Mouse (Mus musculus): ENCODE data around the gene Cabp7. TPM values are rescaled to one million over a fixed set of nuclear protein-coding genes. Genes with fewer than 3 reads are reported as not detected.
A peak's percentile ranks its signal among the peaks of the same experiment; 100 is the strongest.

Cabp7 gene
- polyA plus RNA-seq, 1 experiment from 2014 or later, result 2.2 TPM

DNA sequence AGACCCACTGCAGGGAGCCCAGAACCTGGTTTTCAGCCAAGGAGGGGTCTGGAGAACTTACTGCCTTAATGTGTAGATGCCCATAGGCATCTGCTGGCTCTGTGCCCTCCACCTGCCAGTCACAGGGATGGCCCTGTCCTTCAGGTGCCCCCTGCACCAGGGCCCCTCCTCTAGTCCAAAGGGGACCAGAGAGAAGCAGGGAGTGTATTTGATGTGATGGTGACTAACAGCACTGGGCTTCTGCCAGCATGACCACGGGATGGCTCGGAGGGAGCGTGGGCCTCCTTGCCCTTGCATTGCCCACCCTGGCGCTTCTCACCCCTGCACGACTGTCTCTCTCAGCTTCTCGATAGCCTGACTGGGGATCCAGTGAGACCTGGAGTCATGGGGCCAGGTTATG, 1.9 kb downstream of the Cabp7 start:
- H3K4me3 ChIP-seq, result peak overlapping the region; percentile 66; the same call in 1 of the 2 replicates
- H3K36me3 ChIP-seq (replicated peaks), result no peaks in the 10 kb centered on the region
- no peak overlapping the region; the same call in 1 of the 2 replicates for H3K4me2 ChIP-seq
- no peaks in the 10 kb centered on the region for H3K9me3 ChIP-seq
- H3K9ac ChIP-seq, result no peak overlapping the region
- ATAC-seq (replicated peaks), result no peak
- peaks cover 23% of the 10 kb centered on the region for H3K4me1 ChIP-seq
- WGBS, result 66% methylated on average over 6 of the region's 6 CpGs
- peaks cover 63% of the 10 kb centered on the region for H3K27me3 ChIP-seq (replicated peaks)
- no peak overlapping the region for H3K27ac ChIP-seq

DNA sequence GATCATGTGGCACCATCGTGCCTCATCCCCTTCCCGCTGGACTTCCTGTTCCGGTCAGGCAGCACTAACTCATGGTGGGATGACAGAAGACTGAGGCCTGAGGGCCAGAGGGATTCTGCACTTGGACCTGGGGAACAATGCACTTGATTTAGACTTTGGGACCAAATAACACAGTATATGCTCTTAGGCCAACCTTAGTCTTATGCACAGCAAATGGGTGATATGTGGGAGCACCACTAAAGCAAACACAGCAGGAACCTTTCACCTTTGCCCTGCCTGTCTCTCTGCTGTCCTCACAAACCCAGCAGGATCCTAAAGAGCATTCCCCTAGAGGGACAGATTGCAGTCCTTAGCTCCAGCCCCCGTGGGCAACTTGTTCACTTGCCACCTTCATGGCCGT, 5.8 kb downstream of the Cabp7 start:
- WGBS, result 78% methylated on average over 5 of the region's 5 CpGs
- ATAC-seq (replicated peaks), result no peak
- H3K27me3 ChIP-seq (replicated peaks), result peaks cover 32% of the 10 kb centered on the region
- no peaks in the 10 kb centered on the region for H3K36me3 ChIP-seq (replicated peaks)
- no peak overlapping the region for H3K9ac ChIP-seq
- H3K27ac ChIP-seq, result no peak overlapping the region
- H3K4me2 ChIP-seq, result no peak overlapping the region
- H3K4me3 ChIP-seq, result no peak overlapping the region
- H3K4me1 ChIP-seq, result peaks cover 12% of the 10 kb centered on the region
- no peaks in the 10 kb centered on the region for H3K9me3 ChIP-seq

DNA sequence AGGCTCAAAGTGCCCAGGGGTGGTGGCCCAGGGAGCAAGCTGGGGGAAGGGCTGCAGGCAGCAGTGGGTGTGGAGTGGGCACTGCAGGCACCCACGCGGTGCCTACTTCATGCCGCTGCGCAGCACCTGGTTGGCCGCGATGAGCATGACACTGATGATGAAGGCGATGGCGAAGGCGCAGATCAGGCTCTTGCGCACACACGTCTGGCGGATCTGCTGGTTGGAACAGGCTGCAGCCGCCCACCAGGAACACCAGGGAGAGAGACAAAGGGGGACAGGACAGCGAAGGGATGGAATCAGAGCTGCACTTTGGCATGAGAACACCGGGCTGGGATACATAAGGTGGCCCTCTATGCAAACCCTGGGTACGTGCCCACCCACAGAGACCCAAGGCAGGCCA, 7.9 kb downstream of the Cabp7 start:
- Histone ChIP-seq H3K4me2 (no peak overlapping the region), H3K9ac (no peak overlapping the region), H3K36me3 (replicated peaks) (no peaks in the 10 kb centered on the region), H3K9me3 (no peaks in the 10 kb centered on the region), H3K27ac (no peak overlapping the region), H3K4me3 (no peak overlapping the region), H3K4me1 (peaks cover 16% of the 10 kb centered on the region), H3K27me3 (replicated peaks) (peaks cover 11% of the 10 kb centered on the region)
- no peak for ATAC-seq (replicated peaks)
- WGBS, result 96% methylated on average over 16 of the region's 16 CpGs

DNA sequence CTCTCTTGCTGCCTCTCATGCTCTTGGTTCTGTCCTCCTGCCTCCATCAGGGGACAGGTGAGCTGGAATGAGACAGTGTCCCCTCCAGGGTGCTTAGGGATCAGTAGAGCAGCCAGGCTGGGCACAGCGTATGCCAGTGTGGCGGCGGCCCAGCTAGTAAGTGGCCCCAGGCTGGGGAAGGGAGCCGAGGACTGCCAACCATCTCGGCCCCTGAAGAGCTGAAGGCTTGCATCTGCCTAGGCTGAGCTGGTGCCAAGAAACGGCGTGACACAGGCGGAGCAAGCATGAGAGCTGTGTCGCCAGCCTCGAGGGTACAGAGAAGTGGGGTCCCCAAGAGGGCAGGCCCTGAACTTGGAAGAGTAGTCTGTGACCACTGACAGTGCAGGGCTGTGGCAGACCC, 8.9 kb downstream of the Cabp7 start:
- Histone ChIP-seq H3K9ac (no peak overlapping the region), H3K27ac (no peak overlapping the region), H3K27me3 (replicated peaks) (peaks cover 3% of the 10 kb centered on the region; the same call in 1 of the 2 replicates), H3K4me2 (no peak overlapping the region), H3K4me3 (no peak overlapping the region), H3K36me3 (replicated peaks) (no peaks in the 10 kb centered on the region), H3K9me3 (no peaks in the 10 kb centered on the region), H3K4me1 (peaks cover 16% of the 10 kb centered on the region)
- ATAC-seq (replicated peaks), result no peak
- 73% methylated on average over 10 of the region's 10 CpGs for WGBS

DNA sequence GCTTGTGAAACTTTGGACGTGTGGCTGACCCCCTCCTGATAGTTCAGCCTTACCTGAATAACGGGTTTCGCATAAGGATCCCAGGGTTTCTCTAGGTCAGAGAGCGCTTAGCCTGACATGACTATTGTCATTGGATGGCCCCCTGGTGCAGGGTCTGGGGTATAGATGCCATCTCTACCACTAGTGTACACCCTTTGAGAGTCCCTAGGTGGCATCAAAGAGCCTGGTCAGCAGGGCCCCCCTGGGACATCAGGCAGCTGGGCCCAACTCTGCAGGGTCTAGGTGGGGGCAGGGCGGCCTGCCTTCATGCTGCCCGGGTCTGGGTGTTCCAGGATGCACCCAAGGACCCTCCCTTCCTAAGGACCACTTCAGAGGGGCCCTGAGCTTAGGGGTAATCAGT, 10.2 kb downstream of the Cabp7 start:
- no peaks in the 10 kb centered on the region for H3K36me3 ChIP-seq (replicated peaks)
- H3K9ac ChIP-seq, result no peak overlapping the region
- no peak overlapping the region for H3K4me2 ChIP-seq
- H3K4me1 ChIP-seq, result peaks cover 20% of the 10 kb centered on the region
- no peak overlapping the region for H3K27ac ChIP-seq
- H3K4me3 ChIP-seq, result no peak overlapping the region
- WGBS, result 52% methylated on average over 6 of the region's 6 CpGs
- no peak for ATAC-seq (replicated peaks)
- no peaks in the 10 kb centered on the region for H3K27me3 ChIP-seq (replicated peaks)
- no peaks in the 10 kb centered on the region for H3K9me3 ChIP-seq

DNA sequence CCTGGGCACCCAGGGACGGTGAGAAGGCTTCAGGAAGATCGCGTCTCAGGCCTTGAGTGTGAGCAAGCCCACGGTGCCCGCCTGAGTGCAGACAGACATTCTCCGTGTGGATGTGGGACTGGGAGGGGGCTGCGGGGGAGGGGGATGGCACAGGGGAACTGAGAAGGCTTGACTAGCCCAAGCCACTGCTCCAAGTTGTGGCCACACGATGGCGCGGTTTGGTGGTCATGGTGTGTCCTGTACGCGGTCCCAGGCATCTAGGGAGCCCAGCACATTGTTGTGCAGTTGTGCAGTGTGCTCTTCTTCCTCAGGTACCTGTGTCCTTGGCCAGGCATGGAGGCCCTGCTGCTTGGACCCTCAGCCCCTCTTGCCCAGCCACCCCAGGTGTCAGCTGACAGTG, 12.4 kb downstream of the Cabp7 start:
- Histone ChIP-seq H3K4me2 (no peak overlapping the region), H3K27ac (no peak overlapping the region), H3K4me3 (no peak overlapping the region), H3K36me3 (replicated peaks) (no peaks in the 10 kb centered on the region), H3K9me3 (no peaks in the 10 kb centered on the region), H3K9ac (no peak overlapping the region), H3K27me3 (replicated peaks) (no peaks in the 10 kb centered on the region), H3K4me1 (peaks cover 26% of the 10 kb centered on the region)
- 40% methylated on average over 12 of the region's 12 CpGs for WGBS
- no peak for ATAC-seq (replicated peaks)

DNA sequence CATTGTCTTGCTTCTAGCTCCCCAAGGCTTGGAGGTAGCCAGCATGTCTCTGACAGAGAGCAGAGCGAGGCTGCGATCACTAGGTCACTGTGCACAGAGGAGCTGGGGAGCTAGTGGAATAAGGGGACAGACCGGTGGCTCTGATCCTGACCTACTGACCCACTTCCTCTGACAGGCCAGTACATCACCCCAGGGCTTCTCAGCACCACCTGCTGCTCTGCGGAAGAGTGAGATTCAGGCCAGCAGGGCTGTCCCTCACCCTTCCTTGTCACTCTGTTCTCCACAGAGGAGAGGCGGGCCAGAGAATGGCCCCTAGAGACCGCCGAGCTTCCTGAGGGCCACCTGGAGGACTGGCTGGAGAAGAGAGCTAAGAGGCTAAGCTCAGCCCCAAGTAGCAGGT, 14.8 kb downstream of the Cabp7 start:
- H3K9me3 ChIP-seq, result no peaks in the 10 kb centered on the region
- WGBS, result 74% methylated on average over 7 of the region's 7 CpGs
- H3K9ac ChIP-seq, result no peak overlapping the region
- peaks cover 26% of the 10 kb centered on the region for H3K4me1 ChIP-seq
- ATAC-seq (replicated peaks), result no peak
- no peak overlapping the region for H3K4me2 ChIP-seq
- no peak overlapping the region for H3K27ac ChIP-seq
- H3K27me3 ChIP-seq (replicated peaks), result no peaks in the 10 kb centered on the region
- H3K36me3 ChIP-seq (replicated peaks), result no peaks in the 10 kb centered on the region
- no peak overlapping the region for H3K4me3 ChIP-seq

DNA sequence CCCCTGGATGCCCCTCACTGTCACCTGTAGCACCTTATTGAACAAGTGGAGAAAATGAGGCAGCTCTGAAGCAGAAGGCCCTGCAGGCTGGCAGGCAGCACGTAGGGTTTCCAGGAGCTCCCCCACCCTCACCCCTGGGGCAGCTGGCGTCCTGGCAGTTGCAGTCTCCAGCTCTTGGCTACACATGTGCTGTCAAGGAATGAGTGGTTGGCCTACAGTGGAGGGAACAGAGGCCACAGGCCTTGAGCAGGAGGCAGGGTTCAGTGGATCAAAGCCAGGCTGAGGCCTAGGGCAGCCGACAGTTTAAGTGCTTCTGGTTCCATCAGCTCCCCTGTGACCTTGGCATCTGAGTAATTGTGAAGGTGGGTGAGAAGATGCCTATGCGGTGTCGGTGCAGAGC, 15.7 kb downstream of the Cabp7 start:
- no peak overlapping the region for H3K4me3 ChIP-seq
- no peaks in the 10 kb centered on the region for H3K27me3 ChIP-seq (replicated peaks)
- no peaks in the 10 kb centered on the region for H3K9me3 ChIP-seq
- H3K27ac ChIP-seq, result no peak overlapping the region
- peaks cover 25% of the 10 kb centered on the region for H3K4me1 ChIP-seq
- H3K36me3 ChIP-seq (replicated peaks), result no peaks in the 10 kb centered on the region
- no peak for ATAC-seq (replicated peaks)
- H3K9ac ChIP-seq, result no peak overlapping the region
- no peak overlapping the region for H3K4me2 ChIP-seq
- 84% methylated on average over 5 of the region's 5 CpGs for WGBS

DNA sequence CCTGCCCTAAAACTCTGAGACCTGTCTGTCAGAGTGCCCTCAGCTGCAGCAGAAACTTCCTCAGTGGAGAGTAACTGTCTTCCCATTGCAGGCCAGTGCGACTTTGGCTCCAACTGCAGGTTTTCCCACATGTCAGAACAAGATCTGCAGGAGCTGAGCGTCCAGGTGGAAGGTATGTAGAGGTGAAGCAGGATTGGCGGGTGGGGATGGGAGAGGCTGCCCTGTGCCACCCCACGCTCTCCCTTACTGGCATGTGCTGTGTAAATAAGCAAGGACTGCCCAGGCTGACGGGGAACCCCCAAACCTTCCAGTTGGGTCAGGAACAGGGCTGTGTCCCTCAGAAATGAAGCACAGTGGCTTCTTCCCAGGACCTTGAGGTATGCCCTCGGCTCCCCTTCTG, 16.5 kb downstream of the Cabp7 start:
- no peaks in the 10 kb centered on the region for H3K27me3 ChIP-seq (replicated peaks)
- no peak overlapping the region for H3K9ac ChIP-seq
- 81% methylated on average over 6 of the region's 6 CpGs for WGBS
- peaks cover 17% of the 10 kb centered on the region for H3K4me1 ChIP-seq
- no peak overlapping the region for H3K27ac ChIP-seq
- H3K9me3 ChIP-seq, result no peaks in the 10 kb centered on the region
- H3K36me3 ChIP-seq (replicated peaks), result no peaks in the 10 kb centered on the region
- H3K4me2 ChIP-seq, result no peak overlapping the region
- no peak for ATAC-seq (replicated peaks)
- no peak overlapping the region for H3K4me3 ChIP-seq

DNA sequence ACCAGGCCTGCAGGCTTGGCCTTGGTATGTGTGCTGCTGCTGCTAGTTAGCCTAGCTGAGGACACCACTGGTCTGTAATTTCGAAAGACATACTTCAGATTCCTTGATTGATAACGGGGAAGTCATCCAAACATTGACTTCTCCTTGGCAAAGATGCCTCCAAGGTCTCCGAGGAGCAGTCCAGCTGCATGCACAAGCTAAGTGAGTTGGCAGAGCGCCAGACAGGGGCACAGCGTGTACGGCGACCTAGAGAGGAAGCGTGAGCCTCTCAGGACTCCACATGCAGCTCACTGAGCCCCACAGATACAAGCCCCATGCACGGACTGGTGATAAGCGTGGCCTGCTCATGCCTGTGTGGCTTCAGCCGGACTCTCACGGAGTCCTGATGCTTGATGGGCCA, 17.0 kb downstream of the Cabp7 start:
- Histone ChIP-seq H3K36me3 (replicated peaks) (no peaks in the 10 kb centered on the region), H3K27me3 (replicated peaks) (no peaks in the 10 kb centered on the region), H3K4me3 (no peak overlapping the region), H3K9me3 (no peaks in the 10 kb centered on the region), H3K4me1 (peaks cover 13% of the 10 kb centered on the region), H3K4me2 (no peak overlapping the region), H3K9ac (no peak overlapping the region), H3K27ac (no peak overlapping the region)
- 58% methylated on average over 12 of the region's 12 CpGs for WGBS
- no peak for ATAC-seq (replicated peaks)

DNA sequence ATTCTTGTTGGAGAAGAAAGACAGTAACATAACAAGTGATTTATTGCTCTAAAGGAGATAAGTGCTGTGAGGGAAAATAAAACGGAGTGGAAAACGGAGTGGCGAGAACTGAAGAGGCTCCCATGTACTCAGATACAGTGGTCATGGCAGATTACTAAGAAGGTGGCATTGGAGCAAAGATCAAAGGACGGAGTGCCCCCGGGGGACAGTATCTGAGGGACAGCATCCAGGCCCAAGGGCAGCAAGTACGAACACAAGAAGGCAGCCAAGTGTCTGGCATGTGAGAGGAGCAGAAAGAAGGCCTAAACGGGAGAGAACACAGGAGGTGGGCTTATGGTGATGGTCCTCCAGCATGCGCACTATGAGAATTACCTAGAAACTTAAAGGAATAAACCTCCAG, 24.9 kb downstream of the Cabp7 start:
- H3K9me3 ChIP-seq, result no peaks in the 10 kb centered on the region
- H3K36me3 ChIP-seq (replicated peaks), result peaks cover 3% of the 10 kb centered on the region; the same call in 1 of the 2 replicates
- no peak overlapping the region for H3K9ac ChIP-seq
- H3K4me2 ChIP-seq, result no peak overlapping the region
- no peaks in the 10 kb centered on the region for H3K27me3 ChIP-seq (replicated peaks)
- peaks cover 5% of the 10 kb centered on the region for H3K4me1 ChIP-seq
- no peak overlapping the region for H3K4me3 ChIP-seq
- WGBS, result 85% methylated on average over 8 of the region's 8 CpGs
- ATAC-seq (replicated peaks), result no peak
- no peak overlapping the region for H3K27ac ChIP-seq

DNA sequence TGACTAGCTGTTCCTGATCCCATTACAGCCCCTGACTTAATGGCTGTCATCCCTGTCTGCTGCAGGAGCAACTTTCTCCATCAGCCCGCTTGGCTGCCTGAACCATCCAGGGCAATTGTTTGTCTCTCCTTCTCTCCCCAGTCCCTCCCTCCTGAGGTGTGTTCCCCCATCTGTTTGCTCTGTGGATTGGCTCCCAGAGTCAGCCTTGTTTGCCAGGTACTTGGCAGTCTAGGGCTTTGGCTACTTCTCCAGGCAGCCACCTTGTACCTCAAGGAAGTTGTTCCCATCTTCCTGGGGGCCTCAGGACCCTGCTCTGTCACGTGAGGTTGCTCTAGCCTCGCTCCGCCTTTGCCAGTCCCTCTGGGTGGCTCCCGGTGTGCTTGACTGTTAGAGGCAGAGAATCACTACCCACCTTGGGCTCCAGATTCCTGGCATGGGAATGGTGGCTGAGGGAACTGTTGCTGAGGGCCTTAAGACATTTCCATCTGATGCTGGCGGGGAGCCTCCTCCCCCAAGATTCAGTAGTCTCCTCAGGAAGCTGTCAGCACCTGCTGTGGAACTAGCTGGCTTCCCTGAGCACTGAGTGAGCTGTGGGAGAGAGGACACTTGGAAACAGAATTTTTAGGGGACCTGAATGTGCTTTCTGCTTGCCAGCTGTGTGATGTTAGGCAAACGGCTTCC, 25.5 kb downstream of the Cabp7 start:
- H3K4me1 ChIP-seq, result peaks cover 5% of the 10 kb centered on the region
- no peaks in the 10 kb centered on the region for H3K27me3 ChIP-seq (replicated peaks)
- no peak overlapping the region for H3K4me2 ChIP-seq
- H3K4me3 ChIP-seq, result no peak overlapping the region
- no peak overlapping the region for H3K9ac ChIP-seq
- H3K36me3 ChIP-seq (replicated peaks), result peaks cover 3% of the 10 kb centered on the region; the same call in 1 of the 2 replicates
- ATAC-seq (replicated peaks), result no peak
- 53% methylated on average over 7 of the region's 7 CpGs for WGBS
- no peaks in the 10 kb centered on the region for H3K9me3 ChIP-seq
- no peak overlapping the region for H3K27ac ChIP-seq

DNA sequence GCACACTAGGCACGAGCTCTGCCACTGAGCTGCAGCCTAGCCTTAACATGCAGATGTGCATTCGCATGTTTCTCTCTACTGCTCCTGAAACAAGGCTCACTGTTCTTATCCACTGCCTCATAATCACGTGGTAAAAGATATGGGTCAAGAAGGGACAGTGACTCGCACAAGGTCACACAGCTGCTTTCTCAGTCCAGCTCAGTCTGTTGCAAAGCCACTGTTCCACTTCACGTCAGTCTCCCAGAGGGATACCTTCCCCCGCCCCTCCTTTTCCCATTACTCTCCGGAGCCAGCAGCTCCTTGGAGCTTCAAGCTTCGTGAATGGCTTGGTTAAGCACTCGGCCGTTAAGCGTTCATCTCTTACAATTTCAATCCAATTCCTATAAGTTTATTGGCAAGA, 26.2 kb downstream of the Cabp7 start:
- no peaks in the 10 kb centered on the region for H3K27me3 ChIP-seq (replicated peaks)
- 55% methylated on average over 11 of the region's 11 CpGs for WGBS
- H3K4me1 ChIP-seq, result peaks cover 5% of the 10 kb centered on the region
- H3K36me3 ChIP-seq (replicated peaks), result peaks cover 3% of the 10 kb centered on the region; the same call in 1 of the 2 replicates
- no peak overlapping the region for H3K27ac ChIP-seq
- no peak for ATAC-seq (replicated peaks)
- H3K9ac ChIP-seq, result no peak overlapping the region
- no peaks in the 10 kb centered on the region for H3K9me3 ChIP-seq
- H3K4me2 ChIP-seq, result no peak overlapping the region
- H3K4me3 ChIP-seq, result no peak overlapping the region
